Mouse (Mus musculus): ENCODE measurements around the gene Alg2.

Alg2 gene

DNA sequence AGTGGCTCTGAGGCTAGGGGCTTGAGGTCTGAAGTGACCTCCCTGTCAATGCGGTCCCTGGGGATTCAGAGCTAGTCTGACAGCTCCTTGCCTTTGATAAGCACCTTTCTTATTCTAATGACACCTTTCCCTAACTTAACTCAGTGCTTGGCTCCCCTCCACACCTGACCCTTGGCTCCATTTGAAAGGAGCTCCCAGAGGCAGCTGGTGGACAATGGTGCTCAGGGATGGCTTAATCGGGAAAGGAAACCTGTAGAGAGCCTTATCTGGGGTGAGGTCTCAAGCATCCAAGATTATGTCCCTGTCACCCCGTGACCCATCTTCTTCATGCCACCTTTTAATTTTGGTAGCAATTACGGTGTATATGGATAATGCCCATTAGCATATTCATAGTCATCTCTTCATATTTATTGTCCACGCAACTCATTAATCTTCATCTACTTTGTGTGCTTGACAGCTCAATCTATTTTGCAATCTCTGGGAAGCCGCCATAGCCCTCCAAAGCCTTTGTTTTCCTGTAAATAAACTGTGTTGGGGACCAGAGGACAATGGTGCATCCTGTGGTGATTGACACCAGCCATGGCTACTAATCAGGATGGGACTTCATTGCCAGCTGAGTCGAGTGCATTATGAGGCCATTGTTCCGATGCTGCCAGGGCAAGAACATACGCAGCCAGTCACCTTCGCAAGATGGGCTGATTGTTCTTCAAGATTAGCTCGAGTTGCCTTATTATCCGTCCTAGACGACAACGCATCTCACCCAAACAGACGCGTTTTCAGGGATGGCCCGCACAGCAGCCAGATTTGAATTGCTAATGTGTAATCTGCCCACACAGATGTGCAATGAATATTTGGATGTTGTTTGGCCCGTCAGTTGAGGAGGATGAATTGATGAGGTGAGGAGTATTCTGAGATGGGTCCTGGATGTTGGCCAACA, 24.3 kb downstream of the Alg2 start:
- DNase-seq (ENCODE audit: low read depth, low spot score): no peak

DNA sequence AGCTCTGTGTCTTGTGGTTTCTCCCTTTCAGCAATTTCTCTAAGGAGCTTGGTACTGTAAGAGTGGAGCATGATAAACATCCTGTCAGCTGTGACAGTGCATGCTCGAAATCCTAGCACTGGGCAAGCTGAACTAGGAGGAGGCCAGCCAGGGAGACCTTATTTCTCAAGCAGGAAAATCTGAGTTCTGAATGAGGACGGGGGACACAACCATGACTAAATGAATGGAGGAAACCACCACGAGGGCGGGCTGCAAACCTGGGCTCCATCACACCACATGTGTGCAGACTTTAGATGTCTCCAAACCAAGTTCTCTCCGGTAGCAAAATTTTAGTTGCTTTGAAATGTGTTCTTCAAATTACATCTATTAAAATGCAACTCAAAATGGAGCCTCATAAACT, 25.0 kb downstream of the Alg2 start:
- no peak for DNase-seq (ENCODE audit: low read depth, low spot score)

DNA sequence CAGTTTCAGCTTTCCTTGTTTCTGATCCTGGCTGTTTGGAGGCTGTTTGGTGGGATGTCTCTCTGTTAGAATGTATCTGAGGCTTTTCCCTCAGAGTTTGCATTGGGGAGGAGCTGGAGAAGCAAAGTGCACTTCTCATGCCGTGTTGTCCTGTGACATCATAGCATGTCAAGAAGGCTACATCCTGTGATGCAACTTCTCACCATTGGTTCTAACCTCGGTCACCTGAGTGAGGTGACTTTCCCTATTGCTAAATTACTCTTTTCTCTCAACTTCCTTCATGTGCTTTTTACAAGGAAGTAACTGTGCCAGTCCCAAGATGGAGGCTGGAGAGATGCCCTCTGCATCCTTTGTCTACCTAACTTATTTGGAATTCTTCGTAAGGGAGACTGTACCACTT, 25.6 kb downstream of the Alg2 start:
- no peak for DNase-seq (ENCODE audit: low read depth, low spot score)

DNA sequence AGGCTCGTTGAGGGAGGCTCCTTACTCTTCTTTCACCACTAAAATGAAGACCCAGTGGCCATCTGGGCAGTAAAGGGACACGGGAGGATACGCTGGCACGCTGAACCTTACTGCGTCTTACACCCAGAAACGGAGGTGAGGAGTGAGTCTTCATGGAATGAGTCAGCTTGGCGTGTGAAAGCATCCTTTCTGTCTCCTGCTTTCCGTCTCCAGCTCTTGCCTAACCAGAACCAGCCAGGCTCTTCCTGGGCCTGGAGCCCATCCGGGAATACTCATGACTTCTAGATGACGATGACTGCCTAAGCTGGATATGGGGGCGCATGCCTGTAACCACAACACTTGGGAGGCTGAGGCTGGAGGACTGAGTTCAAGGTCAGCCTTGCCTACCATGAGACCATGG, 33.2 kb downstream of the Alg2 start:
- DNase-seq (ENCODE audit: low read depth, low spot score): peak; percentile 31

DNA sequence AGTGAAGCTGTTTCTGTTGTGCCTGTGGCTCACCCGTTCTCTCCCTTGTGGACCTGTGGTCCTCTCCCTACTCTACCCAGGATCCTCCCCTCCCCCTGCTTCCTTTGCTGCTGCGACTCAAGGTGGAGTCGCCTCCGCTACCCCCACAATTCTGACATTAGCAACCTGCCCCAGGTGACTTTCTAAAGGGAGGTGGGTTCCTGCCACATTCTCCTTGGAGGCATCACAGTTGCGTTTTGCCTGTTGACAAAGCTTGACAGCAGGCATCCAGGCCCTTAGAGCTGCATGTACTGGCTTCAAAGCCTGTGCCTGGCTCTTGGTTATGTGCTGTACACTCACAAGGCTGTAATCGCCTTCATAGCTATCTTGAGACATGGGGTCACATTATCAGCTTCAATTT, 35.2 kb downstream of the Alg2 start:
- DNase-seq (ENCODE audit: low read depth, low spot score): no peak

DNA sequence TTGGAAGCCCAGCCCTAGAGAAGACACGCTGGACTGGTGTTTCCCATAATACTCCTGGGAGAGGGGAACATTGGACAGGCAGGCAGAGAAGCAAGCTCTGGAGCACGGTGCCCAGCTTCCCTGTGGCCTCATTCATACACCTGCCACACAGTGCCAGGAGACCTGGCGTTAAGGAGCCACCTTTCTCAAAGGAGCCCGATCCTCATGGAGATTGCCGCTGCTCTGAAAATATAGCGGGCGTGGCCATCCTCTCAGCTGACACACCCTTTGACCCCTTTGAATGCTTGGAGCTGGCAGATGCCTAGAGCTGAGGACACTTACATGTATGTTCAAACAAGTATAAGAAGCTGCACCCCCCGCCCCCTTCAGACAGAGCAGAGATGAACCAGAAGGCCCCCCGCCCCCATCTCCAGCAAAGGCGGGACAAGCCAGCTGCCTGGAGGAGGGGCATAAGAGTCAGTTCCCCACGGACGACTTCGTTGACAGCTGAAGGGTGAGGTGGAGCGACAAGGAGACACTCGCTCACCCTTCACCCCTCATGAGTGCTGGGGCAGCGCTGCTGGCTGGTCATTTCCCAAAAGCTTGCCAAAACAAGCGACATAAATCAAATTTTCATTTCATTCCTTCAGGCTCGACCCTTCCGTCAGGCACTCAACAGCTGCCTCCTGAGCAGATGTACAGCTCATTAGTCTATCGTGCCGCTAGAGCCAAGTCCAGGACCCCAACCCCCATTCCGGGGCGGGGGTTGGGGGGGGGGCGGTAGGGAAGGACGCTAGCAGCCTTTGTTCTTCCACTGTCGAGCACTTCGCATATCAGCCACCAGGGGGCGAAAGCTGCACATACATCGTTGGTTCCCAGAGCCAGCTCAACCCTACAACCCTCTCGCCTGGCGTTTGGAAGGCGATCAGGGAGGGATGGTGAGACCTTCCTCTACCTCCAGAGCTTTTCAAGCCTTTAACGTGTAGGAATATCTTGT, 36.5 kb downstream of the Alg2 start:
- DNase-seq (ENCODE audit: low read depth, low spot score): peak; percentile 75

DNA sequence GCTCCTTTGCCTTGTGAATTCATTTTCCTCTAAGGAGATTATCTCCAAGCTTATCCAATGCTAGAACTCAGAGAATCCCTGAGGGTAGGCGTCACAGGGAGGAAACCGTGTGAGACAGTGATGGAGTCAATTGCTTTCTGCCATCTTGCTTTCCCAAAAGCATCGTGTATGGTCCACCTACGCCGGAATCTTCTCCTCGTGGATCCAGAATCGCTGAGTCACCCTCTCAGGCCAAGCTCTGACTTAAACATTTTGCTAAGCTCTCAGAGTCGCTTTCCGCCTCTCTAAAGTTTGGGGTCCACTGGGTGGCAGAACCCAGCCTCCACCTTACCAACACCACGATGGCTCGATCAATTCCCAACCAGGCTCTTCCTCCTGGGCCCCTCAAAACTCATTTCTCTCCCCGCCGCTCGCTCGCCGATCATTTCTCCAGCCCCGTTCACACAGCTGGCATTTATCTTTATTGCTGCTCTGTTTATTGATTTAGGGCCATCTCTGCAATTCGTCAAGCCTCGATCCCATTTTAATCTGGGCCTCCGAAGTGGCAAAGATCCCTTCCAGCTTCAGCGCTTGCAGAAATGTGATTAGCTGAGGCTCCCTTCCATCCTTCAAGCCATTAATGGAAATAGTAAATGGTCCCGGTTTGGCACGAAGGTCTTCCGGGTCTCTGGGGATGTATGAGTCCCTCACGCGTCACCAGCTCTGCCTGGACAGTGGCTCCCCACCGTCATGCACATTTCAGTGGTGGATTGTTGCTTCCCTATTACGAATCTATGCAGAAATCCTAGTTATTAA, 38.4 kb downstream of the Alg2 start:
- DNase-seq (ENCODE audit: low read depth, low spot score): no peak

DNA sequence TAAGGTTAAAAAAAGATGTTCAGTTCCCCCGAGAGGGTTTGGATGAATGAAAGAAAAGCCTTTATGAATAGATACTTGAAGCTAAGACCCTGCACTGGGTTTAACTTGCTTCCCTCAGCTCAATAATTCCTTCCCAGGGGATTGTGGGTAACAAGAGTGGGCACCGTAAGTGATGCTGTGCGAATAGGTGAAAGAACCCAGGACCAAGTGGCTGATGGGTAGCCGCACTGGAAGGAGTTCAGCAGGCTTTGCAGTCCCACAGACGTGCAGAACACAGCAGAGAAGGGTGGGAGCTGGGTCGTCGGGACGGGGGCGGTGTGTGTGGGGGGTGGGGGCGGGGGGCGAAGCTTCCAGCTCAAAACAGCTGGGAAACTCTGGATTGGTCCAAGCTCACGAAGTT, 39.0 kb downstream of the Alg2 start:
- DNase-seq (ENCODE audit: low read depth, low spot score): no peak

DNA sequence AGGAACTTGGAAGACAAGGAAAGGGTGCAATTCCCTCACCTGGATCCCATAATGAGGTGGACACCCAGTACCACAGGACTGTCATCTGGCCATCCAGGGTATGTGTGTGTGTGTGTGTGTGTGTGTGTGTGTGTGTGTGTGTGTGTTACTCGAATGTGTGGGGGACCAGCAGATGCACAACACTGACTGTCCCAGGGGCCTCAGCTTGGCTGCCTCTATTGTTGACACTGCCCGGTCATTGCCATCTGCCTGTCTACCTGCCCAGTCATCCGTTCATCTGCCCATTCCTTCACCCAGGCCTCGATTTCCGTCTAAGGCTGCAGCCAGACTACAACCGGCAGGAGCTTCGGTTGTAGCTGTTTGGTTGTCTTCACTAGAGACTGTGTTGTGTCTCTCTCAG, 41.4 kb downstream of the Alg2 start:
- no peak for DNase-seq (ENCODE audit: low read depth, low spot score)

DNA sequence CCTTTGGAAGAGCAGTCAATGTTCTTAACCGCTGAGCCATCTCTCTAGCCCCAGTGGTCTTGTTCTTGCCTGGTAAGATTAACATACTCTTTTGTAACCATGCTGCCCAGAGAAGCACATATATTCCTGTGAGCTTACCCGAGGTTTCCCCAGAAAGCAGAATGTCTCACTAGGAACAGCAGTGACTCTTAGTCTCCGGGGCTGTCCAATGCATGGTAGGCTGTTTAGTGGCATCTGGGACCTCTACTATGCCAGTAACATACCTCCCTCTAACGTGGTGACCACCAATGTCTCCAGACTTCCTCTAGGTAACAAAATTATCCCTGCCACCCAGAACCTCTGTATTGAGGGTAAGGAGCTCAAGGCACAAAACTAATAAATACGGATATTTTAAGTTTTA, 43.1 kb downstream of the Alg2 start:
- DNase-seq (ENCODE audit: low read depth, low spot score): no peak

DNA sequence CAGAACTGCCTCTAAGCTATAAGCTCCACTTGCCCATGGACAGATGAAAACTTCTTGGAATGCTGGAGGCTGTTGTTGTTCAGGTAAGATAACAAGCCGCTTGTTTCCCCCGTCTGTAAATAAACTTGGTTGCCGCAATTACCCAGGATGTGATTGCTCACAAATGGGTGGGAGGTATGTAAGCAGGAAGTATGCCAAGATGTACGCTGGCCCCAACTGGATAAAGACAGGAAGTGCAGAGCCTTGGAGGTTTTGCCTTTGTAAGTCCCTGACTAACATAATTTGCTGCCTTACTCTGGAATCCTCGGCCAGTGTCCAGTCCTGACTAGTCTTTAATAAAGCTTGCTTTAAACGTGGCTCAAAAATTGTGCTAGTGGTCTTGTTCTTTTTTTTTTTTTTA, 43.6 kb downstream of the Alg2 start:
- DNase-seq (ENCODE audit: low read depth, low spot score): no peak

DNA sequence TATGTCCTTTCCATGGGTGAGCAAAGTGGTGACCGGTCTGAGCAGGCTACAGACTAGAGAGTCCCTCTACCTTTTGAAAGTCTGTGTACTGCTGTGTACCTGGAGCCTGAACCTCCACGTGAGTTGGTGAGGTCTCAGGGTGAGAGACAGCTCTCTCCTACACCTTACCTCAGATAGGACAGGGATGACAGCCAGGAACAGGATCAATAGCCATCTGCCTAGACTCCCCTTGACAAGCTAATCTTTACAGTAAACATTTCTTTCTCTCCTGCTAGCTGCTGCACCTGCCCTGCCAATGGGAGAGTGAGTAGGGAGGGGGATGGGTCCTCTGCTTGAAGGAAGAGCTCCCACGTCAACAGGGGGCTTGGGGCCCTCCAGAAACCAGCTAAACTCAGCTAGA, 46.5 kb downstream of the Alg2 start:
- DNase-seq (ENCODE audit: low read depth, low spot score): no peak

DNA sequence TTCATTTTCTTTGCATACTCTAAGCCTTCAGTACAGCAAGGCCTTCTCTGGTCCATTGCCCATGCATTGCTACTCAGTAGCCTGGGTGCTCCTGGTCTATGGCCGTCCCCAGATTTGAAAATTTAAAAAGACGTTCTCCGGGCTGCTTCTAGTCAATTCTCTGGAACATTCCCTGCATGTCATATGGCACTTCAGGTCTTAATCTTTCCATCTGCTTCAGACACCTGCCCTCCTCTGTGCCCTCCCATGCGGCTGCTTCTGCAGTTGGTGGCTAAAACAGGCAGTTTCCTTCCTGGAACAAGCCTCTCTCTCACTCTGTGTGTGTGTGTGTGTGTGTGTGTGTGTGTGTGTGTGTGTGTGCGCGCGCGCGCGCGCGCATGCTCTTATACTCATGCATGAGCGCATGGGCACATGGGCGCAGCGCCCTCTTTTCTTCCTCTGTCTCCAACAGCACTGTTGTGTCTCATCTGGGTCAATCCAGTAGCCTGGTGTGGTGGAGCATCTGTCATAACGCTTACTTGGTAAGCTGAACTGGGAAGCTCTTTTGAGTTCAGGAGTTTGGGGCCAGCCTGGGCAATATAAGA, 48.8 kb downstream of the Alg2 start:
- no peak for DNase-seq (ENCODE audit: low read depth, low spot score)

DNA sequence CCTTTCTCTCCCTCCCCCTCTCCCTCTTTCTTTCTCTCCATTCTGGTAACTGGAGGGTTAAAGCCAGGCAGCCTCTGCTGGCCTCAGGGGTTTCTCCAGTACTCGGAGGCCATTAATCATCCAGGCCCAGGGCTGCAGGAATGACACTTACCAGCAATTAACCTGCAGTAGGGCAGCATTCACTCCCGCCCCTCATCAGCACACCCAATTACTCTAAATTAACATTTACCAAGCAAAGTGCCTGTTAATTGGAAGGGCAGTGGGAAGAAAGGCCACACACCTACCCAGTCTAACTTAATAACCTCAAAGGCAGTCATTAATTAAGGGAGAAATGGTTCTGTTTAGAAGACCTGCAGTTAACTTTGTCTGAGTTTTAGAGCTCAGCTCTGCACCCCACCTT, 49.8 kb downstream of the Alg2 start:
- no peak for DNase-seq (ENCODE audit: low read depth, low spot score)

DNA sequence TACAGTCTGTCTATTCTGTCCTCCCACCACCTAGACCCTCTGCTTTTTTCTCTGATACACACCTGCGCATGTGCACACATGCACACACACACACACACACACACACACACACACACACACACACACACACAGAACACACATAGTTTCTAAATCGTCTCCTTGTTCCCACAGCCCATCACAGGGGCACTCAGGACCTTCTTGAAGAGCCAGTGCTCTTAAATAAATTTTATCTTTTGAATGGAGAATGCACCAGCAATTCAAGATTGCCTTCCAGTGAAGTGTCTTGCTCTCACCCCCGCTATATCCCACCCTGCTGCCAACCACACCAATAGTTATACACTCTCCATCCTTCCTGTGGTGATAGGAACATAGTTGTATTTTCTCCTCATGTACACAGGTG, 51.2 kb downstream of the Alg2 start:
- DNase-seq (ENCODE audit: low read depth, low spot score): no peak

DNA sequence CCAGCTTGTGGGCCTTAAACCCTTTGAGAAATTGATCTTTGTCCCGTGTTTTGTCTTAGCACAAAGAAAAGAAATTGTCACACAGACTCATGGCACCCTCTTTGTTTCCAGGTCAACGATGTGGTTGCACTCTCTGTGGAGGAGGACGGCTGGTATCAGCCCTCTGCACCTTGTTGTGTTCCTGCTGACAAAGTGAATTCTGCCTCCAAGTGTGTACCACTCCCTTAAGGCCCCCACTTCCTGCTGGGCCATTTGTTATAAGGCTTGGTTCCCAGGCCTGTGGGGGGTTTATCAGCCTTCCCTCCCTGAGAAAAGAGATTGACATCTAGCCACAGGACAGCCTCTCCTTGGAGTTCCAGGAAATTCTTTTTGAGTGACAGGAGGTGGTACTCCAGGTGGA, 51.9 kb downstream of the Alg2 start:
- no peak for DNase-seq (ENCODE audit: low read depth, low spot score)

DNA sequence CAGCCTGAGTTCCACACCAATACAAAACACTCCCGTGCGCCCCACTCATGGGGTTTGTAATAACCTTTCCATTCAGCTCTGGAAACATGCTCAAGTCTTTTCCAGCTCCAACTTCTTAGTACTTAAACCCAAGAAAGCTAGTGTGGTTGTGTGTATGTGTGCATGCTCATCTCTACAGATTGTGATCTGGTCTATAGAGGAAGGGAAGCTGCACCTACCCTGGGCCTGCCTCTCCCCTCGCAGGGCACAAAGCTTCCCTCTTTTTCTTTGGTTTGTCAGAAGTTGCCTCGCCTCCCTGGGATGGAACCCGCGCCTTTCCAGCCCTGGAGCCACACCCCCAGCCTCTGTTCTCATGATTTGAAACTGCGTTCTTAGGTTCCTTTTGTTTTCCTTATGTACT, 53.9 kb downstream of the Alg2 start:
- no peak for DNase-seq (ENCODE audit: low read depth, low spot score)

DNA sequence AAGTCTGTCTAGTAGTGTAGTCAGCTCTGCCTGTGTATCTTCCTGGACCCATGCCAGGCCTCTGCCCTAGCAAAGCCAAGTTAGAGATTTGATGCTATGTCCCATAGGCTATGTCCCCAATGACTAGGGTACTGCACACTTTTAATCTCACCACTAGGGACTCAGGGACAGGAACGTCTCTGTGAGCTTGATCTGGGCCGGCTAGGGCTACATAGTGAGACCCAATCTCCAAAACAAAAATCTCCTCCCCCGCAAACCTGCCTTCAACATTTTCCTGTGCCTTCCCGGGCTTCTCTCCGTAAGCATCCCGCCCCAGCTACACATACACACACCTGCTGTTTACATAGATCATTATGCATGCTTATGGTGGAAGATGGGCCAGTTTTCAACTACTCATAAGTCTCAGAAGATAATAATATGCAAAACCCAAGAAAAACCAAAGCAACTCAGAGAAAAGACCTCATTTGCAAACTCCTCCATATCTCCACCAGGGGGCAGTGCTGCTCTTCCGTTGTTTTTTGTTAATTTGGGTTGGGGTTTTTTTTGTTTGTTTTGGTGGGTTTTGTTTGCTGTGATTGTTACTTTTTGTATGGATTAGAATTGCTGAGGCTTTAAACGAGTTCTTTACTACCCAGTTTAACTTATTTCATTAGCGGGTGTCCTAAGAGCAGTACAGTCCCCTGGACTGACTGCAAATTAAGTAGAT, 54.7 kb downstream of the Alg2 start:
- peak; percentile 6 for DNase-seq (ENCODE audit: low read depth, low spot score)

DNA sequence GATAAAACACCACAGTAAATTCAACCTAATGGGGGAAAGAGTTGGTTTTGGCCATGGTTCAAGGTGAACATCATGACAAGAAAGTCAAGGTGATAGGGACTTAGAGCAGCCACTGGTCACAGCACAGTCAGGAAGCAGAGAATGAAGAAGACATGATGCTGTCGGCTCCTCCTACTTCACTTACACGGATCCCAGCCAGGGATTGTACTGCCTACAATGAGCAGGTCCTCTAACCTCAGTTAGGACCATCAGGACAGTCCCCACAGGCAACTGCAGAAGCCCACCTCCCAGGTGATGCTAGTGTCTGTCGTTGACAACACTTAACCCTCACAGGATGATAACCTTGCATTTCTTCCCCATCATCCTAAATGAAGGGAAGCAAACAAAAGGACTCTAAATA, 56.3 kb downstream of the Alg2 start:
- DNase-seq (ENCODE audit: low read depth, low spot score): no peak

Measured in telencephalon, adult 2 months (tissue).